Mouse (Mus musculus) lung, adult 18-20 months (tissue): ENCODE measurements around the gene Gm5478.
"Not testable (repeated sequence)": the region's sequence is repeated elsewhere in the genome, so short reads cannot be mapped to it uniquely, and the experiment has no call there.

Source experiments
- DNase-seq, 2 experiments: peaks; one replicate each; pipeline ENCODE4 v3.0.0; 2022; ENCODE audit warnings: mixed read lengths in 2 of 2

Gm5478 gene

GRCm38 (mm10) chr15:101647280-101647679 lies at the start of gene Gm5478:
Gene Gm5478 (minus strand): TSS chr15:101647380.
- no peak for DNase-seq

DNA sequence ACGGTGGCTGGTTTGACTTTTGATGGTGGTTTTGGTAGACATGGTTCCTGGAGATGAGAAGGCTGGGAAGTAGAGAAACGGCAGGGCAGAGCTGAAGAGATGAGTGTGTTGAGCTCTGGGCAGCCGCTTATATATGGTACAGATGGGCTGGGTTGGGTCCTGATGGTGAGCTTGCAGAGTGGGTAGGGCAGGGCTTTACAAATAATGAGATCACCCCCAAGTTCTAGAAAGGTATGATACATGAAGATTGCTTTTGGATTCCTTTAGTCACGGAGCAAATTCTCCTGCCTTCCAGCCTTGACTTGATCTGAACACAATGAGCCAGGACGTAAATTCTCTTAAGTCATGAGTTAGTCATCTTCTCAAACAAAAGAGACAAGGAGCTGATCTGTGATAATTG lies 47.0 kb upstream of the Gm5478 start, which contains the start of gene Krt6a:
Krt6a (minus strand) TSS at position 101 of the 400 bp plus-strand sequence.
- no peak for DNase-seq

- not testable (repeated sequence) for DNase-seq
Observed at GRCm38 (mm10) chr15:101690460-101690859, 43.3 kb upstream of the Gm5478 start.

DNA sequence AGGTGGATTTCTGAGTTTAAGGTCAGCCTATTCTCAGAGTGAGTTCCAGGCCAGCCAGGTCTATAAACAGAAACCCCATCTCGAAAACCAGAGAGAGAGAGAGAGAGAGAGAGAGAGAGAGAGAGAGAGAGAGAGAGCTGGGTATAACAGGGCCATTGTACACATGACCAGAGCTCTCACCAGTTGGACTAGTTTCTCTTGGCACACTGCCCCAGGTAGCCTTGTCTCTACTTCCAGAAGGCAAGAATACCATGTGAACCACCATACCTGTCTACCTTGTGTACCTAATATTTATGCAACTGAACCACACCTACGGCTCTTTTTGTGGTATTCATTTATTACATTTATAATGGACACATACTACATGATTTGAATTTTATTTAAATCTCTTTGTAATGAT lies 41.0 kb upstream of the Gm5478 start:
- peak; percentile 32 to 63 for DNase-seq

- DNase-seq = no peak
Observed at GRCm38 (mm10) chr15:101680187-101680586, 33.0 kb upstream of the Gm5478 start, which contains the start of gene Krt6b. Gene Krt6b (minus strand): TSS chr15:101680287.

DNA sequence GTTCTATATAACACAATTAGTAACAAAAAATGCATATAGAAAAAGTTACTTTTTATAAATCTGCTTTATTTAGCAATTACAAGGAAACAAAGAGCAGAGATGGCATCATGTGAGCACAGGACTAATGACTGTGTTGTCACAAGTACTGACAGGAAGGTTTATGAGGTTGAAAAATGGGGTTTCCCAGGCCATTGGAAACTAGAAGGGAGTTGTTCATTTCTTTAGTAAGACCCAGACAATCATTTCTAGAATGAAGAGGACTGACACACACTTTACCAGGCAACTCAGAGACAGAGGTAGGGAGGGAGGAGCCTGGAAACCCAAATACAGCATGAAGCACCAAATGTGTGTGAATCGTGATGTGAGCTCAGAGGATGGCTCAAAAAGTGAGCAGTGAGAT lies 28.8 kb upstream of the Gm5478 start:
- DNase-seq = no peak

GRCm38 (mm10) chr15:101652736-101653265 lies 5.6 kb upstream of the Gm5478 start:
- no peak for DNase-seq

GRCm38 (mm10) chr15:101627884-101628283 lies 19.3 kb downstream of the Gm5478 start, which contains the start of gene Gm5414:
Gene Gm5414 (minus strand): TSS chr15:101628188.
- DNase-seq = no peak

GRCm38 (mm10) chr15:101599123-101599522 lies 48.1 kb downstream of the Gm5478 start:
- DNase-seq = no peak
